Mouse (Mus musculus) E14TG2a.4 (cell line): ENCODE measurements around the gene Ywhaq.

ENCODE experiments used
- CTCF ChIP-seq: conservative IDR thresholded peaks from 2 replicates; pipeline ENCODE4 v1.5.1; 2014; ENCODE audit warnings: low read length
- NANOG ChIP-seq: IDR thresholded peaks from 2 replicates; pipeline ENCODE4 v1.6.1; 2014; ENCODE audit warnings: borderline replicate concordance, low read length, mixed read lengths

DNA sequence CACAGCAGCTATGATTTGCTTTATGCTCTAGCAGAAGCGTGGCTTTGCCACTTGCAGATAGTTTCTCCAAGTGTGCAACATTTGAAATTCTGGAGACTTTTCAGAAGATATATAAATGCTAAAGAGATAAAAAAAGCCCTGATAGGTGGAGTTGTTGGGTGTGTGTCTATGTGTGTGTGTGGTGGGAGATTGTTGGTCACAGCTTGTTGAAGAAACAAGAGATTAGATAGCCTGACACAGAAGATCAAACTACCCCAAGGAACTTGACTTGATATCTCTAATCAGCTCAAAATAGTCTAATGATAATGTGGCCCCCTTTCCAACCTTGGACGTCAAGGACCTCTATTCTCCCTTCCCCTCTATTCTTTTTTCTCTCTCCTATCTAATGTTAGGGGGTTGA is 6.8 kb downstream of the Ywhaq start:
- TF ChIP-seq CTCF, result no peak
- no peak for TF ChIP-seq NANOG
